Mouse (Mus musculus): ENCODE measurements around the gene Fbh1. TPM values are rescaled to one million over a fixed set of nuclear protein-coding genes. Genes with fewer than 3 reads are reported as not detected.

The Fbh1 gene
- polyA plus RNA-seq, 1 experiment from 2014 or later = 163 TPM

DNA sequence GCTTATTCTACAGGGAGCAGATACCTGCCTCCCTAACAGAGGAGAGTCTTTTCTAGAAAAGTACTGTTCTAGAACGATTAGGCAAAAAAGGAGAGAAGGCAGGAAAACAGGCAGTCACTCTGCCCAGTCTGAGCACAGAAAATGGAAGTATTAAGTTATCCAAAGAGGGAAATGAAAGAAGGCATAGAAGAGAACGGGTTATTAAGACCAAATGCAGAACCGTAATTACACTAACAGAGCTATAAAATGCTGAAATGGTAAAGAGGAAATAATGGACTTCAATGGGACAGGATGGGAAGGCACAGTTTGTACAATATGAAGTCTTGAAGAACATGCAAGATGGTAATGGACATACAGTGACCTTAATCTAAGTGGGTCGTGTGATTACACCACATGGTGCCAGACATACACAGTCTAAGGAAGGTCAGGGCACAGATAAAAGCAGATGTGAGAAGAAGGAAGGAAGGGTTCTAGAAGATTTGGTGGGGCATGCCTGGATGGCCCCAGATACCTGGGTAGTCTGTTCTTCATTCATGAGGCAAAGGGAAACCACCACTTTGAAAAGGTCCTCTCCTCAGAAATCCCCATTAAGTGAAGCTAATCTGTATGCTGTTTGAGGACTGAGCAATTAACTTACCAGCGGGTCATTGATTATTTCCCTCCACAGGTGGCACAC is 10.8 kb downstream of the Fbh1 start:
- 77% methylated on average over 5 of the region's 5 CpGs for WGBS
- peaks cover 71% of the 10 kb centered on the region for H3K36me3 ChIP-seq
- no peak for ATAC-seq (ENCODE audit: low FRiP score)

GRCm38 (mm10) chr2:11765694-11766093 is 11.7 kb downstream of the Fbh1 start:
- Histone ChIP-seq H3K9ac (no peak overlapping the region), H3K4me1 (no peaks in the 10 kb centered on the region), H3K9me3 (replicated peaks) (no peaks in the 10 kb centered on the region), H3K27ac (no peak overlapping the region), H3K4me3 (no peak overlapping the region), H3K4me2 (replicated peaks) (no peak overlapping the region), H3K36me3 (peaks cover 80% of the 10 kb centered on the region), H3K27me3 (no peaks in the 10 kb centered on the region)
- 91% methylated on average over 4 of the region's 4 CpGs for WGBS
- ATAC-seq (ENCODE audit: low FRiP score) = no peak

More for the DNA sequence above, 10.8 kb downstream of the Fbh1 start:
- H3K9ac ChIP-seq = no peak overlapping the region
- no peak overlapping the region for H3K4me3 ChIP-seq
- H3K27me3 ChIP-seq = no peaks in the 10 kb centered on the region
- H3K4me2 ChIP-seq (replicated peaks) = no peak overlapping the region
- no peaks in the 10 kb centered on the region for H3K9me3 ChIP-seq (replicated peaks)
- H3K27ac ChIP-seq = no peak overlapping the region
- H3K4me1 ChIP-seq = no peaks in the 10 kb centered on the region

DNA sequence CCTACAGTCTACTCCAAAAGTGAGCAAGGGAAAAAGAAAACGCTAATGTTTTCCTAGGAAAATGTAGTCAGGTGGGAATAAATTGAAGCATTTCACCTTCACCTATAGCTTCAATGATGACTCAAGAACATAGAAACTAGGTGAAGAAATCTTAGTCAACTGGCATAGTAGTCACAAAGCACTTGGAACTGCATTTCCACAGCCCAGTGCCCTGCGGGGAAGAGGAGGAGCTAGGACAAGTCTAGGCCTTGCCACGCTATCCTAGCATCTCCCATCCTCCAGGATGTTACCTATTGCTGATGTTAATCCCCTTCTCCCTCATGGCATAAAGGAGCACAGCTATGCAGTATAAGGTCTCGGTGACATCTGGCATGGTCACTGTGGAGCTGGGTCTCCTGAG is 14.8 kb downstream of the Fbh1 start:
- H3K4me2 ChIP-seq (replicated peaks) = no peak overlapping the region
- H3K36me3 ChIP-seq = peaks cover 99% of the 10 kb centered on the region
- H3K4me1 ChIP-seq = no peaks in the 10 kb centered on the region
- H3K27ac ChIP-seq = no peak overlapping the region
- H3K4me3 ChIP-seq = no peak overlapping the region
- no peaks in the 10 kb centered on the region for H3K27me3 ChIP-seq
- no peaks in the 10 kb centered on the region for H3K9me3 ChIP-seq (replicated peaks)
- H3K9ac ChIP-seq = no peak overlapping the region
- no peak for ATAC-seq (ENCODE audit: low FRiP score)
- WGBS = 93% methylated on average over 4 of the region's 4 CpGs

DNA sequence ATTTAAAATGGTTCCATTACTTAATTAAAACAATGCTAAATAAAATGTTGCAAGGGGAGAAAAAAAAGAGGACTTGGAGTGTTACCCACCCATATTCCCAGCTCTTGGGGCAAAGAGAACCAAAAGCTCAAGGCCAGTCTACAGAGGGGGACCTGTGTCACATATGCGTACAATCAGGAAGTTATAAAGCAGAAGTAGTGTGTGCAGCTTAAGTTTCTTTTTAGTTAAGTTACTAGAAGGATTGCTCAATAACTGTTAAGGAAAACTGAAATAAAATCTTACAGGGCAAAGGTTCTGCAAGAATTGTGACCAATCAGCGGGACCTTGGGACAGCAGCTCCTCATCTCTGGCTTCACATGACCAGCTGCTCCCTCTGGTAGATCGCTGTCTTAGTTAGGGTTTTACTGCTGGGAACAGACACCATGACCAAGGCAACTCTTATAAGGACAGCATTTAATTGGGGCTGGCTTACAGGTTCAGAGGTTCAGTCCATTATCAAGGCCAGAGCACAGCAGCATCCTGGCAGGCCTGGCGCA is 37.8 kb downstream of the Fbh1 start:
- Histone ChIP-seq H3K9me3 (replicated peaks) (no peaks in the 10 kb centered on the region), H3K4me3 (no peak overlapping the region), H3K36me3 (peaks cover 64% of the 10 kb centered on the region), H3K4me1 (no peaks in the 10 kb centered on the region), H3K9ac (no peak overlapping the region), H3K4me2 (replicated peaks) (no peak overlapping the region), H3K27me3 (no peaks in the 10 kb centered on the region), H3K27ac (no peak overlapping the region)
- 94% methylated on average over 4 of the region's 4 CpGs for WGBS
- ATAC-seq (ENCODE audit: low FRiP score) = no peak

- Histone ChIP-seq H3K4me2 (replicated peaks) (no peak overlapping the region), H3K27me3 (no peaks in the 10 kb centered on the region), H3K36me3 (peaks cover 56% of the 10 kb centered on the region), H3K4me3 (no peak overlapping the region), H3K27ac (no peak overlapping the region), H3K9me3 (replicated peaks) (no peaks in the 10 kb centered on the region), H3K4me1 (no peaks in the 10 kb centered on the region), H3K9ac (no peak overlapping the region)
- 91% methylated on average over 3 of the region's 3 CpGs for WGBS
- peak; percentile 46; the same call in 1 of the 2 replicates for ATAC-seq (ENCODE audit: low FRiP score)
Observed at GRCm38 (mm10) chr2:11738794-11739193, 38.6 kb downstream of the Fbh1 start.

- peaks cover 27% of the 10 kb centered on the region for H3K36me3 ChIP-seq
- no peaks in the 10 kb centered on the region for H3K27me3 ChIP-seq
- H3K4me2 ChIP-seq (replicated peaks) = no peak overlapping the region
- H3K9ac ChIP-seq = no peak overlapping the region
- no peak for ATAC-seq (ENCODE audit: low FRiP score)
- no peak overlapping the region for H3K27ac ChIP-seq
- H3K9me3 ChIP-seq (replicated peaks) = no peaks in the 10 kb centered on the region
- WGBS = 88% methylated on average over 6 of the region's 6 CpGs
- H3K4me3 ChIP-seq = no peak overlapping the region
- H3K4me1 ChIP-seq = no peaks in the 10 kb centered on the region; the same call in 1 of the 2 replicates
Observed at GRCm38 (mm10) chr2:11735853-11736252, 41.5 kb downstream of the Fbh1 start.

DNA sequence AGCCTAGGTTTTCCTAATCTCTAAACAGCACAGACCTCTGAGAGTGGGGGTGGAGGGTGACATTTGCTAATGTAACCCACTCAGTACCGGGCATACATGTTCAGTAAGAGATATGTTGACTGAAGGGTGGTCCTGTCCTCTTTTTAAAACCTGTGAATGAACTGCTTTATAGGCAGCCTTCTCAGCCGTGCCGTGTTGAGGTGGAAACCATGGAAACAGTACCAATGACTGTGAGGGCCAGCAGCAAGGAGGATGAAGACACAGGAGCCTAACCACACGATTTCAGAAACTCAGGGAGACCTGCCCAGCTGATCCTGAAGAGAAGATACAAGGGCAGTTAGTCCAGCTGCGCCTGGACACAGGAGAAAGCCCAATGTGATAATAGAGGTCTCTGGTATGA is 44.4 kb downstream of the Fbh1 start:
- Histone ChIP-seq H3K4me1 (no peaks in the 10 kb centered on the region; the same call in 1 of the 2 replicates), H3K9me3 (replicated peaks) (no peaks in the 10 kb centered on the region), H3K36me3 (0 out of 2 replicates have a peak, but pooled peaks cover 6% of the 10 kb centered on the region), H3K9ac (no peak overlapping the region), H3K27ac (no peak overlapping the region), H3K4me3 (no peak overlapping the region), H3K27me3 (no peaks in the 10 kb centered on the region), H3K4me2 (replicated peaks) (no peak overlapping the region)
- ATAC-seq (ENCODE audit: low FRiP score) = no peak
- WGBS = 63% methylated on average over 5 of the region's 5 CpGs

DNA sequence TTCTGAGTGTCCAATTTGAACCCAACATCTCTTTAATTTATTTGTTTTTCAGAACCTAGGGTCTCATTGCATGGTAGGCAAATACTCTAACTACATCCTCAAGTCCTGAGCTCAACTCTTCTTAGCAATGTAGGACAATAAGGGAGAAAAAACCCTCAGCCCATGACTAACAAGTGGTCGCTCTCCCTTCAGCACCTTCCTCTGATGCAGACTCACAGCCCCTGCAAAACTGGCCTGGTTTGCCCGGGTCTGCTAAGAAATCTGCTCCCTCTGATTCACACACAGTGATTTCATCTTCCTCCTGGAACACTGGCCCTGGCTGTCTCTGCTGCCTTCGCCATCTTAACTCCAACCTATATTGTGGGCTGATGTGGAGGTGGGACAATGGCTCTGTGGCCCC is 48.3 kb downstream of the Fbh1 start:
- Histone ChIP-seq H3K9me3 (replicated peaks) (no peaks in the 10 kb centered on the region), H3K27me3 (no peaks in the 10 kb centered on the region), H3K36me3 (no peaks in the 10 kb centered on the region), H3K4me1 (no peaks in the 10 kb centered on the region; the same call in 1 of the 2 replicates), H3K4me2 (replicated peaks) (no peak overlapping the region), H3K9ac (no peak overlapping the region), H3K27ac (no peak overlapping the region), H3K4me3 (no peak overlapping the region)
- ATAC-seq (ENCODE audit: low FRiP score) = no peak
- WGBS = 71% methylated on average over 3 of the region's 3 CpGs

GRCm38 (mm10) chr2:11727574-11727973 is 49.8 kb downstream of the Fbh1 start:
- WGBS = 96% methylated on average over 5 of the region's 5 CpGs
- no peak overlapping the region for H3K4me3 ChIP-seq
- no peaks in the 10 kb centered on the region for H3K9me3 ChIP-seq (replicated peaks)
- H3K36me3 ChIP-seq = no peaks in the 10 kb centered on the region
- no peaks in the 10 kb centered on the region for H3K4me1 ChIP-seq
- no peaks in the 10 kb centered on the region for H3K27me3 ChIP-seq
- no peak overlapping the region for H3K9ac ChIP-seq
- no peak overlapping the region for H3K4me2 ChIP-seq (replicated peaks)
- H3K27ac ChIP-seq = no peak overlapping the region
- no peak for ATAC-seq (ENCODE audit: low FRiP score)

GRCm38 (mm10) chr2:11722564-11722963 is 54.8 kb downstream of the Fbh1 start:
- Histone ChIP-seq H3K27me3 (no peaks in the 10 kb centered on the region), H3K36me3 (no peaks in the 10 kb centered on the region), H3K9ac (no peak overlapping the region), H3K9me3 (replicated peaks) (no peaks in the 10 kb centered on the region), H3K4me1 (no peaks in the 10 kb centered on the region), H3K4me3 (no peak overlapping the region), H3K27ac (no peak overlapping the region), H3K4me2 (replicated peaks) (no peak overlapping the region)
- no peak for ATAC-seq (ENCODE audit: low FRiP score)
- 81% methylated on average over 9 of the region's 9 CpGs for WGBS

DNA sequence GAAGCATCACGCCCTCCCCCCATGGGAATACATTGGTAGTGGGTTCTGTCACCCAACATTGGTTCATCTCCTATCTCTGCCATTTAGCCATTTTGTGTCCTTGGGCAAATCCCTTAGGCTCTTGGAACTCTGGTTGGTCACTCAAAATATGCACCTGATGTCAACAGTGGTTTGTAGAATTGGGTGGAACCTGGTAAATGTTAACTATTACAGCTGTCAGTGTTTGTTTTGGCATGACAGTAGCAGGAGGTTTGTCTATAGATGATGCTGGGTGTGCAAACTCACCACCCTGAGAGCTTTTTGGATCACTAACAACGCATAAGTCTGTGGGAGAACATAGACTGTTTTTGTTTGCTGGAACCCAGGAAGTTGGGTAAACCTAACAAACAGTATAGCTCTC is 58.8 kb downstream of the Fbh1 start:
- H3K27me3 ChIP-seq = no peaks in the 10 kb centered on the region
- H3K36me3 ChIP-seq = no peaks in the 10 kb centered on the region
- H3K27ac ChIP-seq = no peak overlapping the region
- H3K4me2 ChIP-seq (replicated peaks) = no peak overlapping the region
- no peak for ATAC-seq (ENCODE audit: low FRiP score)
- WGBS = 90% methylated on average over 2 of the region's 2 CpGs
- no peaks in the 10 kb centered on the region for H3K4me1 ChIP-seq
- no peak overlapping the region for H3K4me3 ChIP-seq
- no peaks in the 10 kb centered on the region for H3K9me3 ChIP-seq (replicated peaks)
- no peak overlapping the region for H3K9ac ChIP-seq

- no peak overlapping the region for H3K27ac ChIP-seq
- 89% methylated on average over 4 of the region's 4 CpGs for WGBS
- no peak overlapping the region for H3K4me3 ChIP-seq
- ATAC-seq (ENCODE audit: low FRiP score) = no peak
- H3K36me3 ChIP-seq = no peaks in the 10 kb centered on the region
- no peak overlapping the region for H3K9ac ChIP-seq
- H3K9me3 ChIP-seq (replicated peaks) = no peaks in the 10 kb centered on the region
- no peaks in the 10 kb centered on the region for H3K4me1 ChIP-seq
- H3K27me3 ChIP-seq = no peaks in the 10 kb centered on the region
- H3K4me2 ChIP-seq (replicated peaks) = no peak overlapping the region
Observed at GRCm38 (mm10) chr2:11714535-11714934, 62.8 kb downstream of the Fbh1 start.

GRCm38 (mm10) chr2:11713021-11713420 is 64.4 kb downstream of the Fbh1 start:
- WGBS = 75% methylated on average over 3 of the region's 3 CpGs

More at GRCm38 (mm10) chr2:11713021-11713420, 64.4 kb downstream of the Fbh1 start:
- H3K9me3 ChIP-seq (replicated peaks) = no peaks in the 10 kb centered on the region
- H3K4me1 ChIP-seq = no peaks in the 10 kb centered on the region
- H3K4me2 ChIP-seq (replicated peaks) = no peak overlapping the region
- H3K4me3 ChIP-seq = no peak overlapping the region
- no peak for ATAC-seq (ENCODE audit: low FRiP score)
- H3K27me3 ChIP-seq = peaks cover 7% of the 10 kb centered on the region
- no peaks in the 10 kb centered on the region for H3K36me3 ChIP-seq
- H3K27ac ChIP-seq = no peak overlapping the region
- no peak overlapping the region for H3K9ac ChIP-seq
